Mouse (Mus musculus) frontal cortex, postnatal 25 days (tissue): Measurements from ENCODE around the gene Dcaf1.

Experiments used
- DNase-seq, 2 experiments: peaks; one replicate each; pipeline ENCODE4 v3.0.0; 2022; ENCODE audit warnings: low spot score in 2 of 2

Dcaf1 gene

DNA sequence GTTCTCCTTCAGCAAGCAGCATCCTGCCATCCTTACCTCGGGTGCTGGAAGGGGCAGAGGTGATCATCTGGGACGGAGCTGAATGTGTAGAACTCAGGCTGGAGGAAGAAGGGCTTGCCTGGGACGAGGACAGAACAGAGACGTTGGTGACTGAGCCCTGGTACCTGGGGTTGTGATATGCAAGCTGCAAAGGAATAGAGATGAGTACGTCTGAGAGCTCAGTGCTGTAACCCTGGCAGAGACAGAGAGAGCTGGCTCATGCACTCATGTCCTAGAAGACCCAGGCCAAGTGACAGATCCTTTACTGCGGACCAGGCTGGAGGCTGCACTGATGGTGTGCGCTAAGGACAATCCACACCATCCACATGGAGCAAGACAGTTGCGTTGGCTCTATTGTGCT is 84.9 kb downstream of the Dcaf1 start:
- no peak for DNase-seq

DNA sequence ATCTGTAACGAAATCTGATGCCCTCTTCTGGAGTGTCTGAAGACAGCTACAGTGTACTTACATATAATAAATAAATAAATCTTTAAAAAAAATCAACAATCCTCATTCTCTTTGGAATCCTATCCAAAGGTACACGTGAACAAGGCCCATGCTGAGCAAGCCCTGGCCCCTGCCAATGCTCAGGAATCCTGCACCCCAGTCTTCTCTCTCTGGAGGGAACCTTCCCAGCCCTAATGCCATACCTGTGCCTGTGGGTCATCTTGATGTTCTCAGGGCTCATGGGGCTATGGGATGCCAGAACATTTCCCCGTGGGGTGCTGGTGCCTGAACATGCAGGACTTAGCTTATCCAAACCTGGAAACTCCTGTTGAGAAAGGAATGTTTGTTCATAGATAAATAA is 86.5 kb downstream of the Dcaf1 start:
- no peak for DNase-seq

DNA sequence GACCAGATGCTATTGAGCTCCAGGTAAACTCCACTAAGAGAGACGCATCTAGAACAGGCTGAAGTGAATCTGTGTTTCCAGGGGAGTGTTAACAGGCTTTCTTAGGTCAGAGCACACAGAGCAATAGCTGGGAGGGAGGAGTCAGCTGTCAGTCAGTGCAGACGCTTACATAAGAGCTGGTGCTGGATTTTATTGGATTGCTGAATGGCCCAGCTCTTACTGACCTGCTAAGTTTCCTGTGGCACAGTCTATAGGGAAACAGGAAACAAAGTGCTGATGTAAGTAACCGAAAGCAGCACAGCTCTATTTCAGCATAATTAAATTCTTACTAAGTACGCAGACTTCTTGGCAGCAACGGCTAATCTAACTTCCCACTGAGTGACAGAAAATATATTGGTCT is 87.0 kb downstream of the Dcaf1 start:
- DNase-seq: no peak

DNA sequence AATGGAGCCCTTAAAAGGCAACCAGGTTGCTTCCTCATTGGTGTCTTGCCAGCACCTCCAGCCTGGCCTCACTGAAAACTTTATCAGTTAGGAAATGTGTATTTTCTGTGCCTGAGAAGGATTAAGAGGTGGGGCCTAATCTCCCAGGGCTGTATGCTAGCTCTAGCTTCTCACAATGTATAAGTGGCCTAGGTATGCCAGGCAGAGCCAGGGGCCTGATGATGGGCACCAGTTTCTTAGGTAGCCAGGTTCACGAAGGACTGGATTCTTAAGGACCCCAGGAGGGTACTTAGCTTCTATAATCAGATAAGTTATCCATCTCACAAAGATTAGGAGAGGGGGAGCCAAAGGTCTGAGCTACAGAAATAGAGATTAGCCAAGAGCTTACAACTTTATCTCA is 90.0 kb downstream of the Dcaf1 start:
- no peak for DNase-seq

- DNase-seq: no peak
These were observed 92.1 kb downstream of the Dcaf1 start for GRCm38 (mm10) chr9:106913759-106914158.

GRCm38 (mm10) chr9:106914878-106915277 is 93.2 kb downstream of the Dcaf1 start:
- no peak for DNase-seq
